Mouse (Mus musculus) heart, adult 11 months (tissue): ENCODE data around the gene Vwde.

Experiments
- DNase-seq: peaks from one replicate; pipeline ENCODE4 v3.0.0; 2022

The Vwde gene

DNA sequence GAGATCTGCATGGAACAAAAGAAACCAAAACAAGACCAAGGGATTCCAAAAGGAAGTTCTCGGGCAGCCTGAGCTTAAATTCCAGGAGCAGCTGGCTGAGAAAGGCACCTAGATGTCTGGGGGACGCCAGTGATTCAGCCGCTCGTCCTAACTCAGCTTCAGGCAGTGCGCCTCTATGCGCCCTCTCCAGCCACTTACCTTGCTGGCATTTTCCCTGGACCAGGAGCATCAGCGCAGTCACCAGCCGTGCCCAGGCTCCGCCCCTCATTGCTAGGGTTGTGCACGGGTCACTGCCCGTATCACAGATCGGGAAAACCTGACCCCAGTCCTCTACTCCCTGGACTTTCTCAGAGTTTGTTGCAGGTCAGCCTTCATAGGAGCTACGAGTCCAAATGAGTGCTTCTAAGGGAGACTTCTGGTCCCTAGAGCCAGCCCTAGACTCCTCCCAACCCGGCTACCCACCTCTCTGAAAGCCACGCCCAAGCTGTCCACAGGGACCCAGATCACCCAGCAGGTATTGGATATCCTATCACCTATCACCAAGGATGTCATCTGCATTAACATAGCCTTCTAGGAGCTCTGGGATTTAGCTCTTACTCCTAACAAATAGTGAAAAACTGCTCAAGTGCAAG, at the start of gene Vwde:
Gene Vwde, minus strand, starts transcription at position 370 of the 632 bp plus-strand sequence.
- DNase-seq = no peak

DNA sequence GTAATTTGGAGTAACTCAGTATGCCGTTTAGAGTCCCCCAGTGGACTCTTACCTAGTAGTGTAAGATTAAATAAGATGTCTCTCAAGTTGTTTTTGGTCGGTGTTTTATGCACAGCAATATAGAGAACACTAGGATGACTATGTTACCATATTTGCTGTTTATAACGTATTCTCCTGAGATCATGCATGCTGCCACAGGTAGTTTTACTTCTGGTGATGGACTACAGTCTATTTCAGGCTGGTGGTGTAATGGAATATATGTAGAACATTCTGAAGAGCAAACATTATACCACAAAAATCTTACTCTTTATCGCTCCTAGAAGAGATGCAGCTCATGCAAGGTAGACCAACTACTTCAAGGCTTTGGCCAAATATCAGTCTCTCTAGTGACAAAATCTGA, 30.6 kb upstream of the Vwde start:
- DNase-seq = no peak

DNA sequence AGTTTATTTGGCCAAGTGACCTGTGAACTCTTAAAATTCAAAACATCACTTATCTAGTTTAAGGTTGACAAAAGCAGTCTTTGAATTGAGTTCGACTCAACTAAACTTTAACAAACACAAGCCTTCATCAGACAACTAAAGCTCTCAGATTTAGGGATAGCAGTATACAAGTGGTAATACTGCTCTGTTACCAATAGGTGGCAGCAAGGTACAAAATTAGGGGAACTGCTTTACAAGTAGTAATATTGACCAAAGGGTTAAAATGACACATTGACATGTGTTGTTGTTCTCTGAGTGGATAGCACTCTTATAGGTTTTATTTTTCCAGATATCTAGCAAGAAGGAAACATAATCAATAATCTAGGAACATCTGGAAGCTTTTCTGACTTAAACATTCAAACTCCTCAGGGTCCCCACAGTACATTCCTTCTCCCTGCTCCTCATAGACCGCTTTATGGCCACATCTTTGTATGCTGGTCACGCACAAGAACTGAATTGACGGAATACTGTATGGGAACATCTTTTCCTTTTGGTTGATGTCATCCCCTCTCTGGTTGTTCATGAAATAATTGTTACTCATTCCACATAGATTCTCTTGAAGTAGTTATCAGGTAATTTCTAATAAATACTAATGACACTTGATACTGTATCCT, 23.7 kb upstream of the Vwde start:
- no peak for DNase-seq

GRCm38 (mm10) chr6:13206157-13206556, 18.6 kb downstream of the Vwde start:
- no peak for DNase-seq

DNA sequence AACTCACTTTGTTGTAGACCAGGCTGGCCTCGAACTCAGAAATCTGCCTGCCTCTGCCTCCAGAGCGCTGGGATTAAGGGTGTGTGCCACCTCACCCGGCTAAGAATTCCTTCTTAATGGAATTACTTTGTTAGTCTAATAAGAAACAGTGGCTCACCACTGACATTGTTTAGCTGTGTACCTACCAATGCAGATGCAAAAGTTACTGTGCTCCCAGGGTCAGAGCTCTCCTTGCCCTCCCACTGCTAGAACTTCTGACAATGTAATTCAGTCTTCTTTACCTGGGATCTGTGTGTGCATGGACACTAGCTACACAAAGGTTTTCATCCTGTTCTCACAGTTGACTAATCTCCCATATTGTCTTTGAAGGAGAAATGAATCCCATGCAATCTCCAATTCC, 27.3 kb downstream of the Vwde start:
- no peak for DNase-seq

GRCm38 (mm10) chr6:13186836-13187235, 37.9 kb downstream of the Vwde start:
- no peak for DNase-seq

DNA sequence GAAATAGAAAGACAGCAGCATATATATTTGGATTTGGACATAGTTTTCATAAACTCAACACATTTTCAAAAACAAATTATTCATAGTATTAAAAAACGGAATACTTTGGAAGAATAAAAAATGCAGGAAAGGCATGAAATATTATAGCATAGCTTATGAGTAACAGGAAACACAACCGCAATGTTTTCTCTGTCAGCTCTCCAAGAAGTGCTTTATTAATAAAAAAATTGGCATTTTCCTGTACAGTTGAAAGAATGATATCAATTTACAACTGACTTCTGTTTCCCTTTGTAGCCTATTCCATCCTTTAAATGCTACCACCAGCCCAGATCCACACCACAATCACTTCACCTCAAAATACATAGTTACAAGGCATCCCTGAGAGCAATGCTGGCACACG, 44.7 kb downstream of the Vwde start:
- no peak for DNase-seq

GRCm38 (mm10) chr6:13169459-13170150, 55.2 kb downstream of the Vwde start:
- no peak for DNase-seq

- no peak for DNase-seq
Observed at GRCm38 (mm10) chr6:13166240-13166937, 58.4 kb downstream of the Vwde start.

DNA sequence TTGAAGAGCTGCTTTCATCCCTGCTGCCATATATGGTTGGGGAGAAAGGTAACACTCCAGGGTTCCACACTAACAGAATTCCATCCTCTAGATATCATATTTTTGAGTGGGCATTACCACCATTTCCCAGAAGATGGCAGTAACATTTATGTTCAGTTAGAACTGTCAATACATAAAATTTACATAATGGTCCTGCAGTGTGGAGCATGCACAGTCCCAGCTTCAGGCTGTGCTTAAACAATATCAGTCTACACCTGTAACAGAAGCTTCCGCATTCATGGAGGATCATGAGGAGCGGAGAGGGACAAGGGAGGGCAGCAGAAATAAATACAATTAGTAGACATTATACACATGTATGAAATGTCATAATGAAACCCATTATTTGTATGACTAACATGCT, 65.3 kb downstream of the Vwde start:
- no peak for DNase-seq

- no peak for DNase-seq
Observed at GRCm38 (mm10) chr6:13153888-13154697, 70.7 kb downstream of the Vwde start.

DNA sequence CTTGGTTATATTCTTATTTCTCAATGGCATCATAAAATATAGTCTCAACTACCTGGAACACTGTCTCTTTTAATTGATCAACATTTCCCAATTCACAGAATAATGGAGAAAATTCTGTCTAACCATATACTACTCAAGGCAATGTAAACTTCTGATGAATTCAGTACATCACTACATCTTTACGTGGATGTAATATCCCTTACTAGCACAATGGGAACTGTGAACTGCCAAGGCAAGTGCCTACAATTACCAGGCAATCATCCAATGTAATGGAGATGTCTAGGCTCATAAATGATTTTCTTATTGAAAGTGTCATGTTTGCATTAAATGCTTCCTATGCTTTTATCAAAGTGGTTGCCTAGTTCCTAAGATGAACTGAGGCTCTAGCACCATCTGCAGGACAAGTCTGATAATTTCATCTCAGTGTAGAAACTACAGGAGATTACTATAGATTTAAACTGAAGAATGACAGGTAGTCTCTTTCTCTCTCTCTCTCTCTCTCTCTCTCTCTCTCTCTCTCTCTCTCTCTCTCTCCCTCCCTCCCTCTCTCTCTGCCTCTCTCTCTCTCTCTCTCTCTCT, 72.6 kb downstream of the Vwde start:
- DNase-seq = no peak

- DNase-seq = no peak
Observed at GRCm38 (mm10) chr6:13137255-13137654, 87.5 kb downstream of the Vwde start.

DNA sequence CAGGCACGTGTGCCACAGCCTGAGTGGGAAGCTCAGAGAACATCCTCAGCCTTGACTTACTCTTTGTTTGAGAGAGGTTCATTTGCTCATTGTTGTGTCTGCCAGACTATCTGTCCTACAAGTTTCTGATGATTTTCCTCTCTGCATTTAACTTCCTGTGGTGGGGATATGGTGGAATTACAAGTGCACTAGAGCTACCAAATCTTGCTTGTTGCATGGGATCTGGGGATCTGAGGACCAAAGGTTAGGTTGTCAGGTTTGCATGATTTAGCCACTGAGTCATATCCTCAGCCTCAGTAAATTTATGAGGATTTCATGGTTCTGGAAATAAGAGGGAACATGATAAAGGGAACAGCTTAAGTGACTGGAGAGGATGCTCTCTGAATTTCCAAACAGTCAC, 116.1 kb downstream of the Vwde start:
- no peak for DNase-seq
